Mouse (Mus musculus) forebrain, embryonic 11.5 days (tissue): ENCODE measurements around the gene Inca1. TPM values are rescaled to one million over a fixed set of nuclear protein-coding genes. Genes with fewer than 3 reads are reported as not detected.

Experiments
- ATAC-seq: fragments of 200-750 bp; cut with Nextera tagmentation; replicated peaks from 2 replicates; pipeline ENCODE4 v1.8.0; 2017; ENCODE audit warnings: moderate TSS enrichment; ENCODE audit not compliant: low FRiP score
- DNase-seq: peaks from one replicate; pipeline ENCODE4 v3.0.0-alpha.2; 2017; ENCODE audit warnings: low spot score
- H3K27ac ChIP-seq: fragments of 300-500 bp; sonication (generic); 2 replicates; pipeline ENCODE4 v1.5.1; 2014; ENCODE audit warnings: low read depth, low read length
- H3K27me3 ChIP-seq: fragments of 300-500 bp; sonication (generic); 2 replicates; pipeline ENCODE4 v1.6.1; 2014; ENCODE audit warnings: mild to moderate bottlenecking, low read length, mixed read lengths; ENCODE audit not compliant: control insufficient read depth, insufficient read depth
- H3K36me3 ChIP-seq: fragments of 300-500 bp; sonication (generic); 2 replicates; pipeline ENCODE4 v1.6.1; 2014; ENCODE audit warnings: mild to moderate bottlenecking, low read length, moderate library complexity, mixed read lengths; ENCODE audit not compliant: control insufficient read depth, insufficient read depth
- H3K4me1 ChIP-seq: fragments of 300-500 bp; sonication (generic); replicated peaks from 2 replicates; pipeline ENCODE4 v1.6.1; 2014; ENCODE audit warnings: low read length, mixed read lengths; ENCODE audit not compliant: control insufficient read depth, insufficient read depth
- H3K4me2 ChIP-seq: fragments of 300-500 bp; sonication (generic); 2 replicates; pipeline ENCODE4 v1.6.1; 2014; ENCODE audit warnings: low read depth, mild to moderate bottlenecking, low read length, moderate library complexity, mixed read lengths; ENCODE audit not compliant: severe bottlenecking
- H3K4me3 ChIP-seq: fragments of 300-500 bp; sonication (generic); 2 replicates; pipeline ENCODE4 v1.5.1; 2014; ENCODE audit warnings: low read depth, low read length
- H3K9ac ChIP-seq: fragments of 300-500 bp; sonication (generic); 2 replicates; pipeline ENCODE4 v1.6.1; 2014; ENCODE audit warnings: low read length
- H3K9me3 ChIP-seq: fragments of 300-500 bp; sonication (generic); 2 replicates; pipeline ENCODE4 v1.6.1; 2016; ENCODE audit warnings: low read length, mixed read lengths; ENCODE audit not compliant: control insufficient read depth
- WGBS: fragments of 180-500 bp; shearing (Covaris S2); extraction: QIAGEN DNeasy Blood & Tissue Kit; methylation state at CpG from one replicate; pipeline ENCODE4 v1.1.7; 2014; 5-methylcytosine and 5-hydroxymethylcytosine counted together
- polyA plus RNA-seq: library from polyadenylated mRNA; unstranded; fragments of >200 nt; fragmentation: Nextera tagmentation; extraction: Ambion mirVana; gene quantifications from 2 replicates; pipeline ENCODE4 v1.2.1, GENCODE M21; 2014

Gene Inca1
- polyA plus RNA-seq, 1 experiment from 2014 or later: 0.65 TPM

GRCm38 (mm10) chr11:70731178-70731577 lies 31.2 kb upstream of the Inca1 start:
- WGBS: 74% methylated on average over 5 of the region's 5 CpGs
- H3K4me3 ChIP-seq: no peak overlapping the region
- no peak overlapping the region for H3K4me2 ChIP-seq
- DNase-seq: no peak
- no peak overlapping the region for H3K27ac ChIP-seq
- no peaks in the 10 kb centered on the region for H3K9me3 ChIP-seq
- peaks cover 9% of the 10 kb centered on the region; the same call in 1 of the 2 replicates for H3K36me3 ChIP-seq
- H3K9ac ChIP-seq: no peak overlapping the region
- no peaks in the 10 kb centered on the region for H3K4me1 ChIP-seq
- no peaks in the 10 kb centered on the region for H3K27me3 ChIP-seq
- ATAC-seq: no peak

- Histone ChIP-seq H3K27me3 (no peaks in the 10 kb centered on the region), H3K4me1 (no peaks in the 10 kb centered on the region), H3K9me3 (no peaks in the 10 kb centered on the region), H3K9ac (no peak overlapping the region), H3K4me3 (no peak overlapping the region), H3K36me3 (peaks cover 11% of the 10 kb centered on the region; the same call in 1 of the 2 replicates), H3K4me2 (no peak overlapping the region), H3K27ac (no peak overlapping the region)
- 83% methylated on average over 9 of the region's 9 CpGs for WGBS
- ATAC-seq (no peak), DNase-seq (no peak)
Measured at GRCm38 (mm10) chr11:70730427-70731038, 30.6 kb upstream of the Inca1 start.

- Histone ChIP-seq H3K4me2 (no peak overlapping the region), H3K4me3 (no peak overlapping the region), H3K9me3 (no peaks in the 10 kb centered on the region), H3K27ac (no peak overlapping the region), H3K9ac (no peak overlapping the region), H3K36me3 (peaks cover 23% of the 10 kb centered on the region), H3K27me3 (no peaks in the 10 kb centered on the region), H3K4me1 (no peaks in the 10 kb centered on the region)
- DNase-seq (no peak), ATAC-seq (no peak)
- WGBS: 93% methylated on average over 5 of the region's 5 CpGs
Measured at GRCm38 (mm10) chr11:70727385-70727784, 27.4 kb upstream of the Inca1 start.

- ATAC-seq (no peak), DNase-seq (no peak)
- Histone ChIP-seq H3K27ac (no peak overlapping the region), H3K9me3 (no peaks in the 10 kb centered on the region), H3K9ac (no peak overlapping the region), H3K27me3 (no peaks in the 10 kb centered on the region), H3K4me1 (no peaks in the 10 kb centered on the region), H3K4me2 (no peak overlapping the region), H3K36me3 (peaks cover 23% of the 10 kb centered on the region), H3K4me3 (no peak overlapping the region)
- 98% methylated on average over 2 of the region's 2 CpGs for WGBS
Measured at GRCm38 (mm10) chr11:70726585-70726984, 26.6 kb upstream of the Inca1 start.

- 94% methylated on average over 9 of the region's 9 CpGs for WGBS
- H3K9ac ChIP-seq: no peak overlapping the region
- H3K4me2 ChIP-seq: no peak overlapping the region
- DNase-seq (no peak), ATAC-seq (no peak)
- no peak overlapping the region for H3K4me3 ChIP-seq
- no peaks in the 10 kb centered on the region for H3K9me3 ChIP-seq
- H3K27me3 ChIP-seq: no peaks in the 10 kb centered on the region
- H3K36me3 ChIP-seq: peaks cover 24% of the 10 kb centered on the region
- no peaks in the 10 kb centered on the region for H3K4me1 ChIP-seq
- no peak overlapping the region for H3K27ac ChIP-seq
Measured at GRCm38 (mm10) chr11:70724706-70725105, 24.8 kb upstream of the Inca1 start.

- no peaks in the 10 kb centered on the region for H3K27me3 ChIP-seq
- H3K4me3 ChIP-seq: no peak overlapping the region
- WGBS: 94% methylated on average over 3 of the region's 3 CpGs
- H3K4me1 ChIP-seq: no peaks in the 10 kb centered on the region
- no peak overlapping the region for H3K9ac ChIP-seq
- peaks cover 20% of the 10 kb centered on the region for H3K36me3 ChIP-seq
- ATAC-seq (no peak), DNase-seq (no peak)
- H3K9me3 ChIP-seq: no peaks in the 10 kb centered on the region
- H3K27ac ChIP-seq: no peak overlapping the region
- H3K4me2 ChIP-seq: no peak overlapping the region
Measured at GRCm38 (mm10) chr11:70721072-70721471, 21.1 kb upstream of the Inca1 start.

GRCm38 (mm10) chr11:70720567-70720966 lies 20.6 kb upstream of the Inca1 start:
- H3K9ac ChIP-seq: no peak overlapping the region
- H3K27ac ChIP-seq: no peak overlapping the region
- no peak overlapping the region for H3K4me3 ChIP-seq
- H3K4me1 ChIP-seq: no peaks in the 10 kb centered on the region
- no peaks in the 10 kb centered on the region for H3K27me3 ChIP-seq
- WGBS: 93% methylated on average over 3 of the region's 3 CpGs
- peaks cover 19% of the 10 kb centered on the region for H3K36me3 ChIP-seq
- no peaks in the 10 kb centered on the region for H3K9me3 ChIP-seq
- DNase-seq: no peak
- no peak overlapping the region for H3K4me2 ChIP-seq
- no peak for ATAC-seq

- no peak overlapping the region for H3K4me2 ChIP-seq
- 68% methylated on average over 5 of the region's 5 CpGs for WGBS
- H3K27ac ChIP-seq: no peak overlapping the region
- H3K4me3 ChIP-seq: no peak overlapping the region
- DNase-seq: peak; percentile 33
- no peak overlapping the region for H3K9ac ChIP-seq
- ATAC-seq: no peak
- no peaks in the 10 kb centered on the region for H3K9me3 ChIP-seq
- no peaks in the 10 kb centered on the region for H3K4me1 ChIP-seq
- peaks cover 6% of the 10 kb centered on the region; the same call in 1 of the 2 replicates for H3K36me3 ChIP-seq
- H3K27me3 ChIP-seq: no peaks in the 10 kb centered on the region
Measured at GRCm38 (mm10) chr11:70718481-70718880, 18.5 kb upstream of the Inca1 start.

GRCm38 (mm10) chr11:70715832-70716231 lies 15.9 kb upstream of the Inca1 start:
- no peak for ATAC-seq
- H3K27ac ChIP-seq: no peak overlapping the region
- no peak for DNase-seq
- H3K4me3 ChIP-seq: no peak overlapping the region
- 91% methylated on average over 6 of the region's 6 CpGs for WGBS
- peaks cover 6% of the 10 kb centered on the region; the same call in 1 of the 2 replicates for H3K36me3 ChIP-seq
- H3K4me1 ChIP-seq: no peaks in the 10 kb centered on the region
- no peaks in the 10 kb centered on the region for H3K27me3 ChIP-seq
- no peaks in the 10 kb centered on the region for H3K9me3 ChIP-seq
- H3K4me2 ChIP-seq: no peak overlapping the region
- no peak overlapping the region for H3K9ac ChIP-seq
